In genomic region chr6:84630276-84630675, GRCm38 (mm10) we compare ENCODE assay signal across 12 mouse cellular contexts. TPM values are rescaled to one million over a fixed set of nuclear protein-coding genes. Genes with fewer than 3 reads are reported as not detected.
A peak's percentile ranks its signal among the peaks of the same experiment; 100 is the strongest.
DNase-seq lines count a peak whose midpoint lies in the region; ATAC-seq and TF ChIP-seq lines count a peak whose summit lies in the region.
"Had no signal": no experiment of that assay in that cellular context is flagged by ENCODE, and none has a peak within 500 bp of the region (broad histone marks: within the 10 kb centered on the region; RNA-seq: fewer than 3 reads in every experiment).

No protein-coding gene starts in this region.

- H3K4me2 ChIP-seq in liver, embryonic 13.5 days, result no peak overlapping the region
- H3K4me2 ChIP-seq: hindbrain, embryonic 14.5 days; midbrain, embryonic 15.5 days had no signal

- no peaks in the 10 kb centered on the region for H3K27me3 ChIP-seq in liver, embryonic 13.5 days
- H3K27me3 ChIP-seq: midbrain, embryonic 15.5 days had no signal

- H3K4me3 ChIP-seq in lung, adult 2 months (replicated peaks; ENCODE audit: extremely low read depth, low read depth, low read length), result no peak overlapping the region
- H3K4me3 ChIP-seq in liver, embryonic 13.5 days (replicated peaks), result no peak overlapping the region
- H3K4me3 ChIP-seq: midbrain, embryonic 15.5 days had no signal

- H3K27ac ChIP-seq in liver, embryonic 13.5 days, result no peak overlapping the region
- H3K27ac ChIP-seq: hindbrain, embryonic 14.5 days; liver, embryonic 14.5 days; midbrain, embryonic 15.5 days had no signal

- TF ChIP-seq POLR2A in lung, adult 2 months (IDR thresholded peaks at IDR 0.05; ENCODE audit: borderline replicate concordance, extremely low read depth, low read depth, low read length), result no peak

- peak; percentile 29; the same call in 1 of the 2 replicates for ATAC-seq in liver, embryonic 13.5 days (ENCODE audit: low read depth)
- ATAC-seq: midbrain, embryonic 15.5 days had no signal

- intact Hi-C loops in left cerebral cortex, postnatal 36 days (cut with DNase I), result no loop called here

- no peaks in the 10 kb centered on the region for H3K9me3 ChIP-seq in liver, embryonic 13.5 days (replicated peaks)
- H3K9me3 ChIP-seq: midbrain, embryonic 15.5 days had no signal

- WGBS in lung, adult 2 months, result 26% methylated on average over 1 of the region's 1 CpGs
- WGBS in liver, embryonic 13.5 days (ENCODE audit: insufficient replicate concordance), result 26% methylated on average over 1 of the region's 1 CpGs

- peaks cover 11% of the 10 kb centered on the region for H3K4me1 ChIP-seq in lung, adult 2 months (ENCODE audit: control insufficient read depth, insufficient read depth, low read length)
- 0 out of 2 replicates have a peak, but pooled peaks cover 6% of the 10 kb centered on the region for H3K4me1 ChIP-seq in liver, embryonic 13.5 days (replicated peaks)
- H3K4me1 ChIP-seq: midbrain, embryonic 15.5 days had no signal

- H3K36me3 ChIP-seq in liver, embryonic 13.5 days, result no peaks in the 10 kb centered on the region
- H3K36me3 ChIP-seq: midbrain, embryonic 15.5 days had no signal

- TF ChIP-seq CTCF in lung, adult 2 months (IDR thresholded peaks at IDR 0.05; ENCODE audit: insufficient read depth, low read length), result no peak

- peak; percentile 63 for DNase-seq in adrenal gland, adult 2 months
- DNase-seq in adrenal gland, adult 18-20 months (ENCODE audit: low spot score in 2 of 2), result no peak
- peak; percentile 39 to 47 for DNase-seq in lung, adult 18-20 months
- no peak for DNase-seq in lung, adult 2 months
- DNase-seq in liver, embryonic 13.5 days, result no peak
- peak; percentile 30 for DNase-seq in yolk sac, embryonic 10.5 days (ENCODE audit: low spot score)
- DNase-seq in left cerebral cortex, postnatal 36 days (ENCODE audit: low spot score in 2 of 2), result no peak
- no peak for DNase-seq in gastrocnemius, postnatal 4 days (ENCODE audit: low spot score in 2 of 2)
- DNase-seq: right cerebral cortex, postnatal 14 days had no signal

- no peak overlapping the region for H3K9ac ChIP-seq in liver, embryonic 13.5 days
- H3K9ac ChIP-seq: hindbrain, embryonic 14.5 days; liver, embryonic 14.5 days; midbrain, embryonic 15.5 days had no signal

RNA-seq across cellular contexts. Expression of gene Cyp26b1, which starts 36.6 kb away (rescaled TPM):
- total RNA-seq in adrenal gland, adult 2 months (2021), result 10 to 100 TPM; 25.6 to 28.6 TPM
- 1.2 and 6.4 TPM in 2 replicates for polyA plus RNA-seq in adrenal gland, adult 2 months (2012; rRNA removed)
- total RNA-seq in adrenal gland, adult 18-20 months (2021), result 1 to 10 TPM; 4.4 to 4.8 TPM
- 4.1 and 8.6 TPM in 2 replicates for polyA plus RNA-seq in lung, adult 2 months (2012; rRNA removed)
- polyA plus RNA-seq in liver, embryonic 13.5 days (2015; fragmentation: Nextera tagmentation; extraction: Ambion mirVana), result 0.03 and 0.12 TPM in 2 replicates
- total RNA-seq in left cerebral cortex, postnatal 36 days (2021), result 10 to 100 TPM in 1 of 2 experiments, 1 to 10 TPM in 1; 7.5 to 14.9 TPM
- 1 to 10 TPM; 1.8 to 3.6 TPM for total RNA-seq in gastrocnemius, postnatal 4 days (2021)

Comparison
In these comparisons a context has a peak if more than half of its experiments do, and no peak if none do; other contexts are left out.
1. DNase-seq: peak in adrenal gland, adult 2 months (single experiment), lung, adult 18-20 months (2 of 2) and yolk sac, embryonic 10.5 days (single experiment); none in adrenal gland, adult 18-20 months (0 of 2), lung, adult 2 months (single experiment), liver, embryonic 13.5 days (single experiment), left cerebral cortex, postnatal 36 days (0 of 2) and gastrocnemius, postnatal 4 days (0 of 2).